Mouse (Mus musculus): ENCODE results near the gene Nrap.

The Nrap gene

DNA sequence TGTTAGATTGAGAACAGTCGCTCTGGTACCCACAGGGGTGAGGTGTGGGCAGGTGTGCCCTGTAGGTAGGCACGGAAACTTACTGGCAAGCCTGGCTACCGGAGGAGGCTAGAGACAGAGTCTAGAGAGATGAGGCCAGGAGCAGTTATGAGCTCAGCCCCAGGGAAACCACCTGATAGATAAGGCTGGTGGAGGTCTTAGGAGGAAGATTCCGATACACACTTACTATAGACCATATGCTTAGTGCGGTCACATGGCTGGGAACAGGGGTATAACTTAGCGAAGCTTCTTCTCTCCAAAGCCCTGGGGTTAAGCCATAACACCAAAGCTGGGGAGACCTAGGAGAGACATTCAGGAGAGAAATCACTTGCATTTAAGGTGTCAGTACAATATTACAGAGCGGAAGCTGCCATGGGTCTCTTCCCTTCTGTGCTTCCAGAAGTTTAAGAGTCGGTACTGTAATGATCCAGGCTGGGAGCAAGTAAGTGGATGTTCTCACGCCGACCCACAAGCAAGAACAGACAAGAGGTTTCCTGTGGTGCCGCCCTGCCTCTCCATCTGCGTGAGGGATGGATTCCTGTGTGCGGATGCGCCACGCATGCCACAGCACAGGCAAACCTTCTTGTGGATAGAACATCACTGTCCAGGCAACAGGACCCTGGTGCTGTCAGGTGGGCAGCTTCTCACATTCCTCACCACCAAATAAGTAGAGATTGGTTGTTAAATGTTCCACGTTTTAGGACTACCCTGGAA is 5.5 kb upstream of the Nrap start:
- H3K4me3 ChIP-seq (replicated peaks; ENCODE audit: low read length) = no peak overlapping the region
- H3K9me3 ChIP-seq (ENCODE audit: low read length) = no peaks in the 10 kb centered on the region
- H3K4me1 ChIP-seq (replicated peaks; ENCODE audit: low read depth, low read length) = peaks cover 46% of the 10 kb centered on the region
- no peaks in the 10 kb centered on the region for H3K36me3 ChIP-seq (ENCODE audit: insufficient read depth, low read length)
- peaks cover 49% of the 10 kb centered on the region for H3K27me3 ChIP-seq (ENCODE audit: insufficient read depth, low read length)
- TF ChIP-seq POU5F1 (IDR thresholded peaks at IDR 0.05; ENCODE audit: borderline replicate concordance, low read length) (no peak), NANOG (IDR thresholded peaks at IDR 0.05; ENCODE audit: borderline replicate concordance, low read length) (no peak), CTCF (conservative IDR thresholded peaks at IDR 0.05; ENCODE audit: low read length) (no peak)

- no peaks in the 10 kb centered on the region for H3K9me3 ChIP-seq (ENCODE audit: low read length)
- no peak overlapping the region for H3K4me3 ChIP-seq (replicated peaks; ENCODE audit: low read length)
- TF ChIP-seq POU5F1 (IDR thresholded peaks at IDR 0.05; ENCODE audit: borderline replicate concordance, low read length) = no peak
- TF ChIP-seq CTCF (conservative IDR thresholded peaks at IDR 0.05; ENCODE audit: low read length) = no peak
- TF ChIP-seq NANOG (IDR thresholded peaks at IDR 0.05; ENCODE audit: borderline replicate concordance, low read length) = no peak
- H3K4me1 ChIP-seq (replicated peaks; ENCODE audit: low read depth, low read length) = peaks cover 31% of the 10 kb centered on the region
- peaks cover 49% of the 10 kb centered on the region for H3K27me3 ChIP-seq (ENCODE audit: insufficient read depth, low read length)
- H3K36me3 ChIP-seq (ENCODE audit: insufficient read depth, low read length) = no peaks in the 10 kb centered on the region
Observed at GRCm38 (mm10) chr19:56393311-56393866, 3.6 kb upstream of the Nrap start.

- peaks cover 32% of the 10 kb centered on the region for H3K27me3 ChIP-seq (ENCODE audit: insufficient read depth, low read length)
- H3K36me3 ChIP-seq (ENCODE audit: insufficient read depth, low read length) = no peaks in the 10 kb centered on the region
- TF ChIP-seq POU5F1 (IDR thresholded peaks at IDR 0.05; ENCODE audit: borderline replicate concordance, low read length) (no peak), NANOG (IDR thresholded peaks at IDR 0.05; ENCODE audit: borderline replicate concordance, low read length) (no peak), CTCF (conservative IDR thresholded peaks at IDR 0.05; ENCODE audit: low read length) (no peak)
- H3K4me1 ChIP-seq (replicated peaks; ENCODE audit: low read depth, low read length) = peaks cover 18% of the 10 kb centered on the region
- no peaks in the 10 kb centered on the region for H3K9me3 ChIP-seq (ENCODE audit: low read length)
- H3K4me3 ChIP-seq (replicated peaks; ENCODE audit: low read length) = no peak overlapping the region
Observed at GRCm38 (mm10) chr19:56391307-56392046, 1.6 kb upstream of the Nrap start.

DNA sequence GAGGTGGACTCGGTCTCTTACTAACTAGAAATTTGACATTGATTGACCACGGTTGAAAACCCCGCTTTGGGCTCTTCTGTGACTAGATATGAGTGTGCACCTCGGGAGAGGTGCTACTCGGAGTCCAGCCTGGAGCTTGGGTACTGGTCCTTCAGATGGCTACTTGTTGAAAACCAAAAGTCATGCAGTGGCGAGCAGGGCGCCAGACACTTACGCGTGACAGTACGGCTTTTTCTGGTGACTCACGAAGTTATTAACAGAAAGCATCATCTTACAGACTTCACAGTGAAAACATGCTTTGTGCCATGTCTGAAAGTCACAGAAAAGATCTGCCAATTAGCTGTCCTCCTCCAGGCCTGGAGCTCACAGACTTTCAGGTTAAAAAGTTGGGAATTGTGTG is 661 bp downstream of the Nrap start:
- TF ChIP-seq CTCF (conservative IDR thresholded peaks at IDR 0.05; ENCODE audit: low read length) (no peak), POU5F1 (IDR thresholded peaks at IDR 0.05; ENCODE audit: borderline replicate concordance, low read length) (no peak), NANOG (IDR thresholded peaks at IDR 0.05; ENCODE audit: borderline replicate concordance, low read length) (no peak)
- Histone ChIP-seq H3K4me3 (replicated peaks; ENCODE audit: low read length) (no peak overlapping the region), H3K4me1 (replicated peaks; ENCODE audit: low read depth, low read length) (peaks cover 14% of the 10 kb centered on the region), H3K9me3 (ENCODE audit: low read length) (no peaks in the 10 kb centered on the region), H3K27me3 (ENCODE audit: insufficient read depth, low read length) (peaks cover 9% of the 10 kb centered on the region), H3K36me3 (ENCODE audit: insufficient read depth, low read length) (no peaks in the 10 kb centered on the region)

DNA sequence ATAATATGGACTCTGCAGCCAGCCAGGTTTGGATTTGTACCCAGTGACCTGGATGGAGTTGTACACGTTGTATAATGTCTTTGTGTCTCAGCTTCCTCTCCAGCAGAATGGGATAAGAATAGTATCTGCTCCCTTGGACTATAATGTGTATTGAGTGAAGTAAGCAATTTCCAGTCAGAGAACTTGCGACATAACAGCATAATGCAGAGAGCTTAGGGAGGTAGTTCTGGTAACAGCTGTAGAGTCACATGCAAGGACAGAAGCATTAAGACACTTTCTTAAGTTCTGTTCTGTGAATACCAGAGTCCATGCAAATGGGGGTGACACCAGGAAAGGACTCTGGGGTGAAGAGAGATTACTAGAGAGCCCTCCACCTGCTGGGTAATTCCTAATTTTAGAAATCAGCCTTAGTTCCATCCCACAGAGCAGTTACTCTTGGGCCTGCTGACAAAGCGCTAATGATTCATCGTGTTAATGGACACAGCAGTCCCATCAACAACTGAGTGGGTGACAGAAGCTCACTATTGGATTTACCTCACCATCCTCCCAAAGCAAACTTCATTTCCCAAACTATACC is 2.0 kb downstream of the Nrap start:
- H3K4me1 ChIP-seq (replicated peaks; ENCODE audit: low read depth, low read length) = peaks cover 14% of the 10 kb centered on the region
- TF ChIP-seq CTCF (conservative IDR thresholded peaks at IDR 0.05; ENCODE audit: low read length) (no peak), NANOG (IDR thresholded peaks at IDR 0.05; ENCODE audit: borderline replicate concordance, low read length) (no peak), POU5F1 (IDR thresholded peaks at IDR 0.05; ENCODE audit: borderline replicate concordance, low read length) (no peak)
- 0 out of 2 replicates have a peak, but pooled peaks cover 2% of the 10 kb centered on the region for H3K27me3 ChIP-seq (ENCODE audit: insufficient read depth, low read length)
- H3K4me3 ChIP-seq (replicated peaks; ENCODE audit: low read length) = no peak overlapping the region
- no peaks in the 10 kb centered on the region for H3K9me3 ChIP-seq (ENCODE audit: low read length)
- H3K36me3 ChIP-seq (ENCODE audit: insufficient read depth, low read length) = no peaks in the 10 kb centered on the region

GRCm38 (mm10) chr19:56386095-56386494 is 3.7 kb downstream of the Nrap start:
- no peaks in the 10 kb centered on the region for H3K9me3 ChIP-seq (ENCODE audit: low read length)
- TF ChIP-seq CTCF (conservative IDR thresholded peaks at IDR 0.05; ENCODE audit: low read length) = no peak
- H3K27me3 ChIP-seq (ENCODE audit: insufficient read depth, low read length) = no peaks in the 10 kb centered on the region
- H3K4me3 ChIP-seq (replicated peaks; ENCODE audit: low read length) = no peak overlapping the region
- no peaks in the 10 kb centered on the region for H3K36me3 ChIP-seq (ENCODE audit: insufficient read depth, low read length)
- H3K4me1 ChIP-seq (replicated peaks; ENCODE audit: low read depth, low read length) = 0 out of 2 replicates have a peak, but pooled peaks cover 1% of the 10 kb centered on the region

- Histone ChIP-seq H3K36me3 (ENCODE audit: insufficient read depth, low read length) (no peaks in the 10 kb centered on the region), H3K4me1 (replicated peaks; ENCODE audit: low read depth, low read length) (no peaks in the 10 kb centered on the region), H3K9me3 (ENCODE audit: low read length) (no peaks in the 10 kb centered on the region), H3K27me3 (ENCODE audit: insufficient read depth, low read length) (no peaks in the 10 kb centered on the region), H3K4me3 (replicated peaks; ENCODE audit: low read length) (no peak overlapping the region)
- TF ChIP-seq NANOG (IDR thresholded peaks at IDR 0.05; ENCODE audit: borderline replicate concordance, low read length) (no peak), POU5F1 (IDR thresholded peaks at IDR 0.05; ENCODE audit: borderline replicate concordance, low read length) (no peak), CTCF (conservative IDR thresholded peaks at IDR 0.05; ENCODE audit: low read length) (no peak)
Observed at GRCm38 (mm10) chr19:56385546-56385945, 4.3 kb downstream of the Nrap start.

- Histone ChIP-seq H3K4me3 (replicated peaks; ENCODE audit: low read length) (no peak overlapping the region), H3K36me3 (ENCODE audit: insufficient read depth, low read length) (no peaks in the 10 kb centered on the region), H3K9me3 (ENCODE audit: low read length) (no peaks in the 10 kb centered on the region), H3K27me3 (ENCODE audit: insufficient read depth, low read length) (no peaks in the 10 kb centered on the region), H3K4me1 (replicated peaks; ENCODE audit: low read depth, low read length) (no peaks in the 10 kb centered on the region; the same call in 1 of the 2 replicates)
- TF ChIP-seq CTCF (conservative IDR thresholded peaks at IDR 0.05; ENCODE audit: low read length) (no peak), NANOG (IDR thresholded peaks at IDR 0.05; ENCODE audit: borderline replicate concordance, low read length) (no peak), POU5F1 (IDR thresholded peaks at IDR 0.05; ENCODE audit: borderline replicate concordance, low read length) (no peak)
Observed at GRCm38 (mm10) chr19:56381407-56381806, 8.4 kb downstream of the Nrap start.

Data from E14TG2a.4 (cell line).